Mouse (Mus musculus) adrenal gland, postnatal 25 days (tissue): ENCODE data around the gene Cfap52. TPM values are rescaled to one million over a fixed set of nuclear protein-coding genes. Genes with fewer than 3 reads are reported as not detected.

Source experiments
- DNase-seq: peaks from one replicate; pipeline ENCODE4 v3.0.0; 2021; ENCODE audit warnings: mixed read lengths
- total RNA-seq: library from RNA; stranded (reverse); gene quantifications from 2 replicates; pipeline ENCODE4 v1.2.3, GENCODE M21; 2021

The Cfap52 gene
- total RNA-seq, 1 experiment from 2014 or later, result not detected

DNA sequence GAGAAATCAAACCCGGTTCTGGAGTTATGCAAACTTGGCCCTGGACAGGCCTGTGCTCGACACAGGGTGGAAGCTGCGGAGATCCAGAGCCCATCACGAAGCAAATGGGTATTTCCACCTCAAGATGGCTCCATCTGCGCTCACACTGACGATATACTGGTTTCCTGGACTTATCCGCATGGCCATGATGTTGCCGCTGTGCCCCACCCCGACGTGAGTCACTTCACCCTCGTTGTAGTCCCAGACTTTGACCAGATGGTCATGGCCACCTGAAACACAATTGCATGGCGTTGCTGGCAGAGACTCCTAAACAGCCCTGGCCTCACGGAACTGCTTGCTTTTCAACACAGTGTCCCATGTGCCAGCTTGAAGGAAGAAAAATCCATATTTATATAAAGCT lies 40.5 kb downstream of the Cfap52 start:
- no peak for DNase-seq

DNA sequence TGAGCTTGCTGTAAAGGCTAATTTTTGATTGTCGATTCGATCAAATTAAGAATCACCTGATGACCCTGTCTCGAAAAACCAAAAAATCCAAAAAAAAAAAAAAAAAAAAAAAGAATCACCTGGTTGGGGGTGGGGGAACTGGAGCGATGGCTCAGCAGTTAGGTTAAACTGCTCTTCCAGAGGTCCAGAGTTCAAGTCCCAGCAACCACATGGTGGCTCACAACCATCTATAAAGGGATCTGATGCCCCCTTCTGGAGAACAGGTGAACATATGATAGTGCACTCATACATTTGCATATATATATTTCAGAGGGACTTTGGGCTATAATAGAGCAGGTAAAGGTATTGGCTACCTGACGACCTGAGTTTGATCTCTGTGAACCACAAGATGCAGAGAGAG lies 41.7 kb downstream of the Cfap52 start:
- DNase-seq, result no peak

DNA sequence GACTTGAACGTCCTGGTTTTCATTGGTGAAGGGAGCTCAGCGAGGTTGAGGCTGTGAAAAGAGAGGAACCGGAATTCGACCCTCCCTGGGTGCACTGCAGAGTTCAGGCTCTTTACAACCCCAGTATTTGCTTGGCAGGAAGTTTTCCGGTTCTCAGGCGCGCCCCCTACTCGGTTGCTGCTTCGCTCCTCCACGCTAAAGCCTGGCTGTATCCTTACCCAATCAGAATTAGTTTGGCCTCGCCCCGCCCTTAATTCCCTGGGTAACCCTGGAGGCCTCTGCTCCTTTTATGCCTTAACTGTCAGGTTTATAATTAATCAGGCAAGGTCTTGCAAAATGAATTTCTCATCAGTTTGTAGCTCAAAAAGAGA lies 42.7 kb downstream of the Cfap52 start:
- peak; percentile 64 for DNase-seq

DNA sequence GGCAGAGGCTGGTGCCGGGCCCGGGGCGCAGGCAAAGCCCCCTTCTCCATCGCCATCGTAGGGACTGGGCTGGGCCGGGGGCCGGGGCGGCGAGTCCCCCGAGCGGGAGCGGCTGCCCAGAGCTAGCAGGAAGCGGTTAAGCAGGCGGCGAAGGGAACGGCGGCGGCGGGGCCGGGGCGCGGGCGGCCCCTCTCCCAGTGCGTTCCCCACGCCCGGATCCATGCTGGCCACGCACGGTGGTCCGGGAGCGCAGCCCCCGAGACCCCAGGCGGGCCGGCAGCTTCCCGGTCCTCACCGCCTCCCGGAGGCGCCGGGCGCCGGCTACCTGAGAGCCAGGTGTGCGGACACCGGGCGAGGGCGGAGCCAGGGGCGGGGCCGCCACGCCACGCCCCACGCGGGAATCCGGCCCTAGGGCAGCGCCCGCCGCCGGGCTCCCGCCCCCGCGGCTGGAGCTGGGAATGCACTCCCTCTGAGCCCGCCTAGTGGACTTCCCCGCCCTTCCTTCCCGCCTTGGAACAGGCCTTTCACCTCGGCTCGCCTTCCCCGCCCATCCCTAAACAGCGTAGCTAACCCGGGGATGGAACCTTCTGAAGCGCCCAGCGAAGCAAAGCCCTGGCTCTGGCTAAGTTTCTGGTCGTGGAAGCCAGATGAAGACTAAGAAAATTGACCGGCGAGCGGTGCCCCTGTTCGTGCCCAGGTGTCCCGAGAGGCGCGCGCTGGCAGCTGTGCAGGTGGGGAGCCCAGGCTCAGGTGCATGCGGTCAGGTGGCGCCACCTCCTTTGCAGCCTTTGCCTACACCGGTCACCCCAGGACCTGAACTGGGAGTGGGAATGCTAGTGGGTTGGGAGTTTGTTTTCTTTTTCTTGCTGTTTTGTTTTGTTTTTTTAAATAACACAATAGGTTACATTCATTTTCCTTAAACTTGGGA lies 43.4 kb downstream of the Cfap52 start, which contains the start of gene Usp43:
TSS of gene Usp43 (minus strand) at position 327 of the 928 bp plus-strand sequence.
- DNase-seq, result peak; percentile 58

DNA sequence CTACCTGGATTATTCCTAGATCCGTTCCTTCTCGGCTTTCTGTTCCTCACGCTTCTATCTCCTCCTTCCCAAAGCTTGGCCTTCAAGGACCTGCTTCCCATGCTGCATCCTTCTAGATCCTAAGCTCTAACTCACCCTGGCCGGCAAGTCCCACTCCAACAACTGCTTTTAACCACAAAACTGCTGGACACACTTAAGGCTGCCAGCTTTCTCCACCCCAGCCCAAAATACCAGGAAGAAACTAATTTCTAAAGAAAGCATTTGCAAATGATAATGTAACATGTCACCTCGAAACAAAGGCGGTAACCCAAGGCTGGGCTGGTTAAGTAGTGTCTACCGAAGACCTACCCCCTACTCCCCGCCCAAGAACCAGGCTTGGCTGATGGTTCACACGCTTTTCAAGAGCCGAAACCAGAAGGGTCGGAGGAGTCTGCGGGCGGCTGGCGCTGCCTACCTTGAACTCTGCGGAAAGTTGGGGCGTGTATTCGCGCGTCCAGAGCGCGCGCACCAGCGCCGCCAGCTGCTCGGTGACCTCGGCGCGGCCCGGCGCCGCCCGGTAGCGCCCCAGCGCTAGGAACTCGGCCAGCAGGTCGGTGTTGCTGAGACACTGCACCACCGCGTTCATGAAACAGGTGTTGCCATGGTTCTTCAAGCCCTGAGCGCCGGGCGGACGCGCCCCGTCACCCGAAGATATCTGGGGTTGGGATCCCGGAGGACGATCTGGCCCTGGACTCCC lies 44.2 kb downstream of the Cfap52 start:
- peak; percentile 47 for DNase-seq

DNA sequence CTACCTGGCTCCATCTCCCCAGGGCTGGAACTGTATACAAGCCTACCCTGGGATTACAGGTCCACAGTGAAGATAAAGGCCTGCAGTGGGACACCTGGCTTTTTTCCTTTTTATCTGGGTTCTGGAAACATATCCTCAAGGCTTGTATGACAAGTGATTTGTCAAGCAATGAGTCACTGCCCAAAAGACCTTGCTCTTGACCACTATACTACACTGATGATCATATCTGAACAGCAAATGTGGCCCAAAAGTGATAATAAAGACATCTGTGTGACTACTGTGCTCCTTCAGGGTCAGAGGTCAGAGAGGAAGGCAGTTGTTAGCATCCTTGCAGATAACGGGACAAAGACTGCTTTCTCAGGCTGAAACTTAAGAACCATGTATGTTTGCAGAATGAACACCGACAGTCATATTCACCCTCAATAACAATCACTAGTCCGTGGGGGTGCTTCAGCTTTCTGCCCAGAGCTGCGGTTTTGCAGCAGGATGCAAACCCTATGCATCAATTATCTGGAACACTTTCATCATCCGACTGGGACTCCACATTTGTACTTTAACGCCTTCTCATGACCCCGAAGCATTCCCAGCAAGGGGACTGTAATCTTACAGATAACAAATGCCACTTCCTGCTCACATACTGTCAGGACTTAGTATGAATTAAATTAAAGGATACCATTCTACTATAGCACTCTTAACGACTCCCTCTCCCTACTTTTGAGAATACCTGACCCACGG lies 45.1 kb downstream of the Cfap52 start:
- DNase-seq, result no peak

DNA sequence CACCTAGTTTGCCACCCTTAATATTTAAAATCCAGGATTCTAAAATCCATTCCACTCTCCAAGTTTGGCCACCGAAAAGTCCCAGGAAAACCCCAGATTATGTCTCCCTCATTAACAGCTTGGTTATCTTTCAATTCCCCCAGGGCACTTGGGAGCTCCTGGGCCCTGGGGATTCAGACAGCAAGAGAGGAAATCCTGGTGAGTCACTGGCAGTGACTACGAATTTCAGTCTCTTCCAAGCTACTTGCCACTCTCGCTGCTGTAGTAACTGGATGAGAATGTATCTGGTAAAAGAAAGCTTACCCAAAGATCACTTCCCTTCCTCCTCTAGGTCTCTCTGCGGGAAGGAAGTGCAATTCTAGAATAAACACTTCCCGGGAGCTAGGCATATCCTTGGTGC lies 45.9 kb downstream of the Cfap52 start:
- no peak for DNase-seq

DNA sequence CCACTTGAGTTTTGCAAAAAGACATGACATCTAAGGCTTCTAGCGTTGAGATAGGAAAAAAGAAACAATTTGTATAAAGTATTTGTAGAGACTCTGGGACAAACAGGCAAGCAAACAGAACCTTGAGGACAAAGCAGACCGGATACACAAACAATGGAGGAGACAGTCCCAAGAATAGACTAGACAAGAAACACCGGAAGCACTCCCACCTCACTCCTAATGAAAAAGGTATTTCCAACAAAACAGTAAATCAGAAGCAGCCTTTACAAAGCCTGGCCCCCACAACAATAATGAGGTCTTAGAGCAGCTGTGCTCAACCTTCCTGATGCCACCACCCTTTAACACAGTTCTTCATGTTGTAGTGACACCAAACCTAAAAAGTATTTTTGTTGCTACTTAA lies 48.3 kb downstream of the Cfap52 start:
- DNase-seq, result no peak

DNA sequence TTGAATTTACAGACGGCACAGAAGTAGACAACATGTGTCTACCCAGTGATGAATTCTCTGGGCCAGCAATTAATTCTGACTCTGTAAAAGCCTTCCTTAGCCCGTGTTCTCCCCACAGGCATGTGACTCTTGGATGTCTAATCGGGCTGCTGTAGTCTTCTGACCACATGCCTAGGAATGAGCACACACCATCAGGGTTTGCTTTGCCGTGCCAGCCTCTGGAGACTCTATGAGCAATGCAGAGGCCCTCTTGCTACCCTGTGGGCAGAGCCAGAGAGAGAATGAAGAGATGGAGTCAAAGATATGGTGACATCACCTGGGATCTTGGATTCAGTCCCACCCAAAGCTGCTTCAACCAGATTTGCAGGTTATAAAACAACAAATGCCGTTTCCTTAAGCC lies 54.4 kb downstream of the Cfap52 start:
- DNase-seq, result no peak

DNA sequence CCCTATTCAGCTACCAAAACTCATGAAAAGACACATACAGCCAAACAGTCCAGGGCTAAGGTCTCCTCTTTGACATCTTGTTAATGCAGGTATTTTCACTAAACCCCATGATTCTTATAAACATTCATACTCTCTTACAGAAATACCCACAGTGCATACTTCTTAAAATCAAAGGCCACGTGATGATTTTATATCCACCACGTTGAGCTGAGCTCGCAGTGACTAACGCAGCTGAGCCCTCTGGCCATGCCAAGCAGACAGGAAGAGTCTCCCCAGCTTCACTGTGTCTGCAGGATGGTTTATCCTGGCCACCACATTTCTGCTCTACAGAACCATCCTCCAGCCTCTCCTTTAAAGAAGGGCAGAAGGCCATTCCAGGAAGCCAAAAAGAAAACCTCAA lies 61.7 kb downstream of the Cfap52 start:
- no peak for DNase-seq

DNA sequence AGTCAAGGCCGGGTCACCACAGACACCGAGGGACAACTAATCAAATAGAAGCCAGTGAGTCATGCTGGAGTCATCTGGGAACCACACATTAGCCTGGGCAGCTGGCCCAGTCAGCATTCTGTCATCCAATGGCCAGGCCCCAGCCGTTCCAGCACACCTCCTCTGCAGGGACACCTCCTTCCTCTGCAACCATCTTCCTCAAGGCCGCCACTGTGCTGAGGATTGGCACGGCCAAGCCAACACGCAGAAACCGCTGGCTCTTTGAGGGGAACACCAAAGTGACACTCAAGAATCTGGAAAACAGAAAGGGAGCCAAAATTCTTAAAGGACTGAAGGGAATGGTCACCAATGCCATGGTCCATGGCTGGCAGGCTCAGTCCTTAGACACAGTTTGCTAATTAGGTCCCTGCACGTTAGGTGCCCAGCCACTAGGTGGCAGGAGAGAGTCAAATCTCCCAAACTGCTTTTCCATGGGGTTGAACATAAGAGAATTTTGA lies 68.3 kb downstream of the Cfap52 start:
- DNase-seq, result peak; percentile 86

DNA sequence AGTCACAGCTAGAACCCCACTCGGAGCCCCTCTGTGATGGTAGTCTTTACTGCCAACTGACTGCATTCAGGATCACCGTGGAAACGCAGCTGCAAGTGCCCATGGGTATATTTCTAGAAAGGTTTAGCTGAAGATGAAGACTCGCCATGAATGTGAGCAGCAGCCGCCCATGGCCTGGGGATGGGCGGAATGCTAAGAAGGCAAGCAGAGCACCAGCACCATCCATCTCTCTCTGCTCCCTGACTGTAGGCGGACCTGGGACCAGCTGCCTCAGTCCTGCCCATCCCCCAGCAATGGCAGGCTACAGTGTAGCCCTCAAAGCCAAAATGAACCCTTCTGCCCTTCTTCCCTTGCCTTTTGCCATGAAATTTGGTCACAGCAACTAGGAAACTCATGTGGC lies 69.8 kb downstream of the Cfap52 start:
- DNase-seq, result no peak

DNA sequence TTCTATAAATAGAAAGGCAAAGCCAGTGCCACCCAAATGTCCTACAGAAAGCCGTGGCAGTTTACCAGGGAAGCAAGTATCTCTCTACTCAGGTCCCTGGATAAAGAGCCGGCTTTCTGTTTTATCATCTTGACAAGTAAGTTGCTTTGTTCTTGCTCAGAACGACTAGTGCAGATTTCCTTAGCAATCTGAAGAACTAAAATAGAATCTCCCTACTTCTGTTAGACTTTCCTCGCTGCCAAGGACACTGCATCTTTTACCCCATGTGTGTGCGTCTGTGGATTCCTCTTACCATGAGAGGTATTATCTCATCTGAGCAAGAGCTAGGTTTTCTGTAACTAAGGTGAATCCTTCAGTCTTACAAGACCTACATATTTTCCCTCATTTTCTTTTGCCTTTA lies 76.9 kb downstream of the Cfap52 start:
- no peak for DNase-seq

DNA sequence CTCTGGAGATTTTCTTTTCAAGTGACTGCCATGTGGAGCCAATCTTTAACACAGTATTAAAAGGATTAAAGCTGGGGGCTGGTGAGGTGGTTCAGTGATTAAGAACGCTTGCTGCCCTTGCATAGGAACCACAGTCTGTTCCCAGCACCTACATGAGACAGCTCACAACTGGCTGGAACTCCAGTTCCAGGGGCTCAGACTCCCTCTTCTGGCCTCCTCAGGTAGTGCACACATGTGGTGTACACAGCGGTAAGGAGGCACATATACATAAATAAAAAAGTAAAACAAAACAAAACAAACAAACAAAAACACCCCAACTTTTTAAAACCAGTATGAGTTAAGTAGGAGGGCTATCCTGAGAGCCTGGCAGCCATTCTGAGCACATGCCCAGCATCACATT lies 79.5 kb downstream of the Cfap52 start:
- DNase-seq, result no peak

Other genes with a start within 250 kb of the Cfap52 start
- gene Glp2r, start 194.5 kb downstream of the Cfap52 start, total RNA-seq, result not detected in 2 replicates
- gene Gsg1l2, start 191.0 kb downstream of the Cfap52 start, total RNA-seq, result not detected in 2 replicates
- not detected in 2 replicates for gene Dhrs7c, start 167.5 kb downstream of the Cfap52 start, total RNA-seq
- 1.5 and 3.0 TPM in 2 replicates for gene Usp43, start 43.5 kb downstream of the Cfap52 start, total RNA-seq
- gene Stx8, start 542 bp upstream of the Cfap52 start, total RNA-seq, result 28.5 and 35.1 TPM in 2 replicates